Mouse (Mus musculus): ENCODE measurements at regions not wholly inside any gene's neighbourhood (a gene's known extent, or its start where the extent isn't known, plus 50 kb on each side); places are given as distances from the start of the nearest gene placed in this dataset.
A peak's percentile ranks its signal among the peaks of the same experiment; 100 is the strongest.

- Histone ChIP-seq H3K9me3 (no peaks in the 10 kb centered on the region), H3K4me2 (no peak overlapping the region), H3K27ac (no peak overlapping the region), H3K36me3 (no peaks in the 10 kb centered on the region), H3K9ac (no peak overlapping the region), H3K4me1 (0 out of 2 replicates have a peak, but pooled peaks cover 5% of the 10 kb centered on the region), H3K4me3 (replicated peaks) (no peak overlapping the region), H3K27me3 (replicated peaks) (no peaks in the 10 kb centered on the region)
- no peak for ATAC-seq (ENCODE audit: insufficient read depth, low FRiP score, low read depth)
- WGBS, result 63% methylated on average over 6 of the region's 6 CpGs
Observed at GRCm38 (mm10) chr12:9999933-10000332, 369.8 kb upstream of the Nt5c1b start.

- H3K4me3 ChIP-seq (replicated peaks), result no peak overlapping the region
- no peak overlapping the region for H3K4me2 ChIP-seq
- H3K9me3 ChIP-seq, result no peaks in the 10 kb centered on the region
- no peaks in the 10 kb centered on the region for H3K4me1 ChIP-seq
- H3K27me3 ChIP-seq (replicated peaks), result no peaks in the 10 kb centered on the region
- no peaks in the 10 kb centered on the region for H3K36me3 ChIP-seq
- ATAC-seq (ENCODE audit: insufficient read depth, low FRiP score, low read depth), result no peak
- 44% methylated on average over 3 of the region's 3 CpGs for whole genome bisulfite sequencing
- H3K27ac ChIP-seq, result no peak overlapping the region
- H3K9ac ChIP-seq, result no peak overlapping the region
Observed at GRCm38 (mm10) chr12:10008473-10008872, 361.3 kb upstream of the Nt5c1b start.

GRCm38 (mm10) chr12:10016710-10017581, 352.8 kb upstream of the Nt5c1b start:
- H3K4me2 ChIP-seq, result 0 out of 2 replicates have a peak overlapping the region, but pooled peaks have one; percentile 9
- H3K27ac ChIP-seq, result peak overlapping the region; percentile 52; the same call in 1 of the 2 replicates
- H3K9ac ChIP-seq, result no peak overlapping the region
- H3K27me3 ChIP-seq (replicated peaks), result no peaks in the 10 kb centered on the region
- no peaks in the 10 kb centered on the region for H3K9me3 ChIP-seq
- no peak overlapping the region for H3K4me3 ChIP-seq (replicated peaks)
- no peaks in the 10 kb centered on the region for H3K4me1 ChIP-seq
- no peaks in the 10 kb centered on the region for H3K36me3 ChIP-seq
- peak; percentile 53; the same call in 1 of the 2 replicates for ATAC-seq (ENCODE audit: insufficient read depth, low FRiP score, low read depth)
- WGBS, result 43% methylated on average over 15 of the region's 15 CpGs

GRCm38 (mm10) chr12:10035479-10035878, 334.3 kb upstream of the Nt5c1b start:
- ATAC-seq (ENCODE audit: insufficient read depth, low FRiP score, low read depth), result no peak
- Histone ChIP-seq H3K4me1 (no peaks in the 10 kb centered on the region), H3K4me3 (replicated peaks) (no peak overlapping the region), H3K27me3 (replicated peaks) (no peaks in the 10 kb centered on the region), H3K27ac (no peak overlapping the region), H3K9me3 (no peaks in the 10 kb centered on the region), H3K4me2 (no peak overlapping the region), H3K36me3 (no peaks in the 10 kb centered on the region), H3K9ac (no peak overlapping the region)
- 40% methylated on average over 8 of the region's 8 CpGs for WGBS

GRCm38 (mm10) chr12:10062006-10062514, 307.7 kb upstream of the Nt5c1b start:
- Histone ChIP-seq H3K9me3 (no peaks in the 10 kb centered on the region), H3K36me3 (no peaks in the 10 kb centered on the region), H3K4me3 (replicated peaks) (no peak overlapping the region), H3K9ac (no peak overlapping the region), H3K4me2 (no peak overlapping the region), H3K27me3 (replicated peaks) (no peaks in the 10 kb centered on the region), H3K27ac (no peak overlapping the region), H3K4me1 (no peaks in the 10 kb centered on the region)
- no peak for ATAC-seq (ENCODE audit: insufficient read depth, low FRiP score, low read depth)
- 38% methylated on average over 1 of the region's 1 CpGs for WGBS

GRCm38 (mm10) chr12:10078341-10078740, 291.4 kb upstream of the Nt5c1b start:
- Histone ChIP-seq H3K4me3 (replicated peaks) (no peak overlapping the region), H3K4me2 (no peak overlapping the region), H3K27ac (peak overlapping the region; percentile 27; the same call in 1 of the 2 replicates), H3K27me3 (replicated peaks) (no peaks in the 10 kb centered on the region), H3K36me3 (no peaks in the 10 kb centered on the region), H3K9ac (no peak overlapping the region), H3K4me1 (no peaks in the 10 kb centered on the region), H3K9me3 (no peaks in the 10 kb centered on the region)
- no peak for ATAC-seq (ENCODE audit: insufficient read depth, low FRiP score, low read depth)
- 48% methylated on average over 5 of the region's 5 CpGs for WGBS

GRCm38 (mm10) chr12:10079482-10079881, 290.3 kb upstream of the Nt5c1b start:
- Histone ChIP-seq H3K4me3 (replicated peaks) (no peak overlapping the region), H3K27ac (0 out of 2 replicates have a peak overlapping the region, but pooled peaks have one; percentile 11), H3K9ac (no peak overlapping the region), H3K9me3 (no peaks in the 10 kb centered on the region), H3K27me3 (replicated peaks) (no peaks in the 10 kb centered on the region), H3K36me3 (no peaks in the 10 kb centered on the region), H3K4me1 (no peaks in the 10 kb centered on the region), H3K4me2 (no peak overlapping the region)
- WGBS, result 52% methylated on average over 9 of the region's 9 CpGs
- no peak for ATAC-seq (ENCODE audit: insufficient read depth, low FRiP score, low read depth)

- no peaks in the 10 kb centered on the region for H3K27me3 ChIP-seq (replicated peaks)
- no peak overlapping the region for H3K4me2 ChIP-seq
- 52% methylated on average over 1 of the region's 1 CpGs for WGBS
- H3K9ac ChIP-seq, result no peak overlapping the region
- ATAC-seq (ENCODE audit: insufficient read depth, low FRiP score, low read depth), result no peak
- no peaks in the 10 kb centered on the region for H3K36me3 ChIP-seq
- H3K4me3 ChIP-seq (replicated peaks), result no peak overlapping the region
- no peak overlapping the region for H3K27ac ChIP-seq
- H3K4me1 ChIP-seq, result no peaks in the 10 kb centered on the region
- H3K9me3 ChIP-seq, result no peaks in the 10 kb centered on the region
Observed at GRCm38 (mm10) chr12:10112874-10113453, 256.8 kb upstream of the Nt5c1b start.

GRCm38 (mm10) chr12:10122102-10122501, 247.7 kb upstream of the Nt5c1b start:
- no peak for ATAC-seq (ENCODE audit: insufficient read depth, low FRiP score, low read depth)
- no peak overlapping the region for H3K4me3 ChIP-seq (replicated peaks)
- no peaks in the 10 kb centered on the region for H3K27me3 ChIP-seq (replicated peaks)
- H3K36me3 ChIP-seq, result no peaks in the 10 kb centered on the region
- WGBS, result 51% methylated on average over 2 of the region's 2 CpGs
- no peaks in the 10 kb centered on the region for H3K9me3 ChIP-seq
- H3K4me2 ChIP-seq, result no peak overlapping the region
- H3K9ac ChIP-seq, result no peak overlapping the region
- H3K27ac ChIP-seq, result no peak overlapping the region
- no peaks in the 10 kb centered on the region for H3K4me1 ChIP-seq

- Histone ChIP-seq H3K36me3 (no peaks in the 10 kb centered on the region), H3K9ac (no peak overlapping the region), H3K4me2 (no peak overlapping the region)
Observed at GRCm38 (mm10) chr12:10127995-10128573, 241.7 kb upstream of the Nt5c1b start.

GRCm38 (mm10) chr12:10134141-10134540, 235.6 kb upstream of the Nt5c1b start:
- H3K36me3 ChIP-seq, result no peaks in the 10 kb centered on the region
- H3K4me3 ChIP-seq (replicated peaks), result no peak overlapping the region
- ATAC-seq (ENCODE audit: insufficient read depth, low FRiP score, low read depth), result peak; percentile 63
- 30% methylated on average over 3 of the region's 3 CpGs for WGBS
- H3K4me2 ChIP-seq, result no peak overlapping the region
- H3K9ac ChIP-seq, result no peak overlapping the region
- no peak overlapping the region for H3K27ac ChIP-seq
- no peaks in the 10 kb centered on the region for H3K27me3 ChIP-seq (replicated peaks)
- no peaks in the 10 kb centered on the region for H3K4me1 ChIP-seq
- H3K9me3 ChIP-seq, result no peaks in the 10 kb centered on the region

More at GRCm38 (mm10) chr12:10127995-10128573, 241.7 kb upstream of the Nt5c1b start:
- no peaks in the 10 kb centered on the region for H3K27me3 ChIP-seq (replicated peaks)
- no peak for ATAC-seq (ENCODE audit: insufficient read depth, low FRiP score, low read depth)
- 48% methylated on average over 3 of the region's 3 CpGs for WGBS
- no peaks in the 10 kb centered on the region for H3K9me3 ChIP-seq
- H3K27ac ChIP-seq, result no peak overlapping the region
- H3K4me1 ChIP-seq, result no peaks in the 10 kb centered on the region
- no peak overlapping the region for H3K4me3 ChIP-seq (replicated peaks)

GRCm38 (mm10) chr12:10135915-10136314, 233.9 kb upstream of the Nt5c1b start:
- no peak for ATAC-seq (ENCODE audit: insufficient read depth, low FRiP score, low read depth)
- Histone ChIP-seq H3K9ac (no peak overlapping the region), H3K9me3 (no peaks in the 10 kb centered on the region), H3K4me3 (replicated peaks) (no peak overlapping the region), H3K36me3 (no peaks in the 10 kb centered on the region), H3K4me2 (no peak overlapping the region), H3K27me3 (replicated peaks) (no peaks in the 10 kb centered on the region), H3K27ac (no peak overlapping the region), H3K4me1 (no peaks in the 10 kb centered on the region)
- WGBS, result 18% methylated on average over 2 of the region's 2 CpGs

Measured in stomach, embryonic 15.5 days (tissue).